Mouse (Mus musculus) kidney, postnatal 0 days (tissue): ENCODE data around the gene Pik3r1. TPM values are rescaled to one million over a fixed set of nuclear protein-coding genes. Genes with fewer than 3 reads are reported as not detected.

Experiments used
- ATAC-seq: fragments of 200-750 bp; cut with Nextera tagmentation; replicated peaks from 2 replicates; pipeline ENCODE4 v1.8.0; 2017; ENCODE audit warnings: low read depth, moderate number of reproducible peaks, moderate TSS enrichment, moderate library complexity; ENCODE audit not compliant: low FRiP score
- DNase-seq: peaks from one replicate; pipeline ENCODE4 v3.0.0-alpha.2; 2016; ENCODE audit warnings: low spot score
- H3K27ac ChIP-seq: fragments of 300-500 bp; sonication (generic); 2 replicates; pipeline ENCODE4 v1.5.1; 2014; ENCODE audit warnings: mild to moderate bottlenecking
- H3K27me3 ChIP-seq: fragments of 300-500 bp; sonication (generic); 2 replicates; pipeline ENCODE4 v1.6.1; 2014; ENCODE audit warnings: low read length, mixed read lengths; ENCODE audit not compliant: insufficient read depth
- H3K36me3 ChIP-seq: fragments of 300-500 bp; sonication (generic); 2 replicates; pipeline ENCODE4 v1.6.1; 2014; ENCODE audit warnings: low read length, mixed read lengths; ENCODE audit not compliant: insufficient read depth
- H3K4me1 ChIP-seq: fragments of 300-500 bp; sonication (generic); replicated peaks from 2 replicates; pipeline ENCODE4 v1.6.1; 2014; ENCODE audit warnings: antibody characterized with exemption, low read length, mixed read lengths; ENCODE audit not compliant: insufficient read depth
- H3K4me2 ChIP-seq: fragments of 300-500 bp; sonication (generic); 2 replicates; pipeline ENCODE4 v1.6.1; 2014; ENCODE audit warnings: mild to moderate bottlenecking, low read length, moderate library complexity, mixed read lengths
- H3K4me3 ChIP-seq: fragments of 300-500 bp; sonication (generic); replicated peaks from 2 replicates; pipeline ENCODE4 v1.5.1; 2014; ENCODE audit warnings: low read depth, low read length
- H3K9ac ChIP-seq: fragments of 300-500 bp; sonication (generic); 2 replicates; pipeline ENCODE4 v1.6.1; 2014; ENCODE audit warnings: low read depth, low read length
- H3K9me3 ChIP-seq: fragments of 300-500 bp; sonication (generic); replicated peaks from 2 replicates; pipeline ENCODE4 v1.6.1; 2016; ENCODE audit warnings: low read length, inconsistent platforms, mixed read lengths
- CTCF ChIP-seq: IDR thresholded peaks from 2 replicates; pipeline ENCODE4 v1.5.1; 2016; ENCODE audit warnings: antibody characterized with exemption, low read depth, mild to moderate bottlenecking, moderate library complexity
- WGBS: fragments of 180-500 bp; shearing (Covaris S2); extraction: QIAGEN DNeasy Blood & Tissue Kit; methylation state at CpG from one replicate; pipeline ENCODE4 v1.1.7; 2014; 5-methylcytosine and 5-hydroxymethylcytosine counted together
- polyA plus RNA-seq: library from polyadenylated mRNA; unstranded; fragments of >200 nt; fragmentation: Nextera tagmentation; extraction: Ambion mirVana; gene quantifications from 2 replicates; pipeline ENCODE4 v1.2.1, GENCODE M21; 2015

Pik3r1 gene
- polyA plus RNA-seq, 1 experiment from 2014 or later, result 30.3 TPM

DNA sequence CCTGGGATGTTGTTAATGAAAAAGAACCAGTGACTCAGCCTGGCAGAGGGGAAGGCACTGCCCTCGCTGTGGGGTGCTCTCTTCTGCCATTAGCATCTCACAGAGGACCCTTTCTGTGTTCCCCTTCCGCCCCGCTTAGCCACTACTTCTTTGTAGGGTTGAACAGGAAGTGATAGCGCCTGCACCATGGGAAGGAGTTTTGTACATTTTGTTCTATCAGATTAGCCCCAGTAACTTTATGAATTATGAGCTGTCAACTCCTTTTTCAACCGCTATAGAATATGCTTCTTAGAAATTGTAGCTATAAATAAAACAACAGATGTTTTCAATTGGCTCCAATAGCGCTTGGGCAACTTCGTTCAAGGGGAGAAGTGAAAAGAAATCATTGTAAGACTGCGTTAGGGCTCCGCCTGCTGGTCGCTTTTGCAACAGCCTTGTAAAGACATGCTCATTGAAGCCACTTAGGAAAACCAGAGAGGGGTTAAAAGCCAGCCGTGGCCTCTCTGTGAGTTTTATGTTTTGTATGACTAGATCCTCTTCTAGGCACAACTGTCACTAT, 48.6 kb downstream of the Pik3r1 start:
- Histone ChIP-seq H3K9ac (no peak overlapping the region), H3K27me3 (no peaks in the 10 kb centered on the region), H3K9me3 (no peaks in the 10 kb centered on the region), H3K4me1 (0 out of 2 replicates have a peak, but pooled peaks cover 16% of the 10 kb centered on the region), H3K36me3 (no peaks in the 10 kb centered on the region), H3K27ac (peak overlapping the region; percentile 61), H3K4me3 (no peak overlapping the region), H3K4me2 (peak overlapping the region; percentile 18)
- TF ChIP-seq CTCF, result peak; percentile 90
- WGBS, result 8% methylated on average over 11 of the region's 11 CpGs
- ATAC-seq, result peak; percentile 70
- peak; percentile 96 for DNase-seq

DNA sequence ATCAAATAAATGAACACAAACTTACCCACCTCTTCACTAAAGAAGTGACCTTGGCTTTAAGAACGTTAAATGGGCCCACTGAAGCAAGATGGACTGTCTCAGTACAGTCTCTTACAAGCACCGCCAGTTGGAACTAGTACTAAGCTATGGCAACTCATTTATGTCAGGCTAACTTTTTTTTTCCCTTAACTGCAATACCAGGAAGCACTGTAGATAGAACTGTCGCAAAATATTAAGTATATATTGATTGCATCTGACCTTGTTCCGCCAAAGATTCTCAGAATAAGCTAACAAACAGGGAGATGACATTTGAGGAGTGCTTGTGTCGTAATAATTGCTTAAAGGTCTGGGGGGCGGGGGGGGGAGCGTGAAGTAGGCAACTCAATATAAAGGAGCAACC, 49.3 kb downstream of the Pik3r1 start:
- Histone ChIP-seq H3K27ac (peak overlapping the region; percentile 61), H3K4me2 (peak overlapping the region; percentile 18), H3K36me3 (no peaks in the 10 kb centered on the region), H3K27me3 (no peaks in the 10 kb centered on the region), H3K9me3 (no peaks in the 10 kb centered on the region), H3K4me3 (no peak overlapping the region), H3K4me1 (0 out of 2 replicates have a peak, but pooled peaks cover 16% of the 10 kb centered on the region), H3K9ac (no peak overlapping the region)
- no peak for DNase-seq
- no peak for ATAC-seq
- no peak for TF ChIP-seq CTCF
- WGBS, result 36% methylated on average over 7 of the region's 7 CpGs

- Histone ChIP-seq H3K4me2 (no peak overlapping the region), H3K9me3 (no peaks in the 10 kb centered on the region), H3K4me3 (no peak overlapping the region), H3K27ac (no peak overlapping the region), H3K36me3 (no peaks in the 10 kb centered on the region), H3K4me1 (peaks cover 19% of the 10 kb centered on the region; the same call in 1 of the 2 replicates), H3K27me3 (no peaks in the 10 kb centered on the region), H3K9ac (no peak overlapping the region)
- no peak for TF ChIP-seq CTCF
- WGBS, result 67% methylated on average over 6 of the region's 6 CpGs
- ATAC-seq, result no peak
- DNase-seq, result no peak
Observed at GRCm38 (mm10) chr13:101717836-101718235, 50.2 kb downstream of the Pik3r1 start.

- ATAC-seq (no peak), DNase-seq (no peak)
- Histone ChIP-seq H3K4me2 (no peak overlapping the region), H3K9ac (no peak overlapping the region), H3K36me3 (no peaks in the 10 kb centered on the region), H3K27me3 (no peaks in the 10 kb centered on the region), H3K4me1 (peaks cover 8% of the 10 kb centered on the region; the same call in 1 of the 2 replicates), H3K4me3 (no peak overlapping the region), H3K9me3 (no peaks in the 10 kb centered on the region), H3K27ac (no peak overlapping the region)
- WGBS, result 82% methylated on average over 12 of the region's 12 CpGs
- TF ChIP-seq CTCF, result no peak
Observed at GRCm38 (mm10) chr13:101713429-101714088, 54.5 kb downstream of the Pik3r1 start.

GRCm38 (mm10) chr13:101712720-101713428, 55.1 kb downstream of the Pik3r1 start:
- DNase-seq (no peak), ATAC-seq (no peak)
- no peaks in the 10 kb centered on the region for H3K9me3 ChIP-seq
- WGBS, result 60% methylated on average over 9 of the region's 9 CpGs
- no peak overlapping the region for H3K27ac ChIP-seq
- no peaks in the 10 kb centered on the region for H3K27me3 ChIP-seq
- H3K4me1 ChIP-seq, result peaks cover 7% of the 10 kb centered on the region; the same call in 1 of the 2 replicates
- no peak overlapping the region for H3K9ac ChIP-seq
- no peak for TF ChIP-seq CTCF
- H3K36me3 ChIP-seq, result no peaks in the 10 kb centered on the region
- H3K4me3 ChIP-seq, result no peak overlapping the region
- H3K4me2 ChIP-seq, result no peak overlapping the region

DNA sequence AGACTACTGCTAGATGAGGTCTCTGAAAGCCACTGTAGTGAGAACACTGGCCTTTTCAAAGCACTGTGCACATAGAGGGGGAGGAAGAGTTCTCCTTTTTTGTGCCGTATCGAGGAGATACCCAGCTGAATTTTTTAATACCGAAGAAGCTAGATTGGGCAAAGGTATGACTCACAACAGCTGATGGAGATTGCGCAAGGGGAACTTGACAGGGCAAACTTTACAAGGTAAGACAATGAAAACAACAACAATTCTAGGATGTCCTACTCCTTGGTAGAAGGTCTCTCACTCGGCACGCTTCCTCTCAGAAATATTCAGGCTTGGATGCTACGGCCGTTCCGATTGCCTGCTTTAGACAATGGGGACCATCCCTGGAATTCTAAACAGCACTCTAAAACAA, 55.9 kb downstream of the Pik3r1 start:
- Histone ChIP-seq H3K36me3 (0 out of 2 replicates have a peak, but pooled peaks cover under 1% of the 10 kb centered on the region), H3K4me3 (no peak overlapping the region), H3K27ac (no peak overlapping the region), H3K9ac (no peak overlapping the region), H3K4me1 (peaks cover 7% of the 10 kb centered on the region; the same call in 1 of the 2 replicates), H3K4me2 (no peak overlapping the region), H3K27me3 (no peaks in the 10 kb centered on the region), H3K9me3 (no peaks in the 10 kb centered on the region)
- TF ChIP-seq CTCF, result no peak
- 78% methylated on average over 9 of the region's 9 CpGs for WGBS
- no peak for DNase-seq
- ATAC-seq, result no peak
